Mouse (Mus musculus) heart, adult 10 weeks (tissue): ENCODE measurements around the gene Cpa2. TPM values are rescaled to one million over a fixed set of nuclear protein-coding genes. Genes with fewer than 3 reads are reported as not detected.

Experiments used
- polyA plus RNA-seq: library from polyadenylated mRNA; stranded (reverse); fragments of 350-450 nt; fragmentation: Illumina TruSeq; extraction: RNeasy Lipid Tissue Mini Kit (QIAGEN cat#74804); gene quantifications from one replicate; pipeline ENCODE4 v1.2.3, GENCODE M21; 2014; ENCODE audit warnings: low read depth, low replicate concordance

Gene Cpa2
- polyA plus RNA-seq, result not detected

GRCm38 (mm10) chr6:30541009-30541799, at the start of gene Cpa2:
Cpa2 (plus strand) TSS chr6:30541582.

GRCm38 (mm10) chr6:30509265-30510239, 31.8 kb upstream of the Cpa2 start, which contains the start of the genes Tmem209 and Ssmem1:
Tmem209 (minus strand) TSS chr6:30509783.
Ssmem1 (plus strand) TSS chr6:30509849.

GRCm38 (mm10) chr6:30568069-30568468, 26.7 kb downstream of the Cpa2 start, which contains the start of gene Cpa4:
Cpa4 (plus strand) TSS chr6:30568369.

GRCm38 (mm10) chr6:30610710-30611109, 69.3 kb downstream of the Cpa2 start, which contains the start of gene Cpa5:
Cpa5 (plus strand) TSS chr6:30611010.

Other genes starting within 250 kb of the Cpa2 start
- 41.3 TPM for gene Ube2h, start 237.0 kb upstream of the Cpa2 start, polyA plus RNA-seq
- 17.4 TPM for gene Zc3hc1, start 150.6 kb upstream of the Cpa2 start, polyA plus RNA-seq
- gene Klhdc10, start 139.7 kb upstream of the Cpa2 start, polyA plus RNA-seq, result 28.4 TPM
- gene Tmem209, start 31.8 kb upstream of the Cpa2 start, polyA plus RNA-seq, result 13.7 TPM
- not detected for gene Ssmem1, start 31.7 kb upstream of the Cpa2 start, polyA plus RNA-seq
- not detected for gene Cpa4, start 26.8 kb downstream of the Cpa2 start, polyA plus RNA-seq
- gene Cpa5, start 69.4 kb downstream of the Cpa2 start, polyA plus RNA-seq, result not detected
- not detected for gene Cpa1, start 97.6 kb downstream of the Cpa2 start, polyA plus RNA-seq
- gene Cep41, start 152.2 kb downstream of the Cpa2 start, polyA plus RNA-seq, result 3.0 TPM
- gene Mest, start 182.0 kb downstream of the Cpa2 start, polyA plus RNA-seq, result 3.5 TPM